Mouse (Mus musculus) kidney, adult 2 months (tissue): ENCODE data around the gene Ino80e. TPM values are rescaled to one million over a fixed set of nuclear protein-coding genes. Genes with fewer than 3 reads are reported as not detected.
A peak's percentile ranks its signal among the peaks of the same experiment; 100 is the strongest.

Experiments used
- DNase-seq: peaks from one replicate; pipeline ENCODE4 v3.0.0; 2021
- H3K27ac ChIP-seq: fragments of 200-500 bp; 2 replicates; pipeline ENCODE4 v1.5.1; 2012; ENCODE audit warnings: low read depth, low read length, control low read depth, inconsistent platforms; ENCODE audit not compliant: insufficient read depth
- H3K27me3 ChIP-seq: fragments of 200-500 bp; replicated peaks from 2 replicates; pipeline ENCODE4 v1.6.1; 2012; ENCODE audit warnings: mild to moderate bottlenecking, moderate library complexity, low read length, inconsistent platforms; ENCODE audit not compliant: control insufficient read depth, insufficient read depth
- H3K36me3 ChIP-seq: fragments of 200-500 bp; 2 replicates; pipeline ENCODE4 v1.6.1; 2012; ENCODE audit warnings: mild to moderate bottlenecking, moderate library complexity, low read length, inconsistent platforms; ENCODE audit not compliant: control insufficient read depth, insufficient read depth
- H3K4me1 ChIP-seq: fragments of 200-500 bp; 2 replicates; pipeline ENCODE4 v1.6.1; 2011; ENCODE audit warnings: low read length; ENCODE audit not compliant: control insufficient read depth, insufficient read depth
- H3K4me3 ChIP-seq: fragments of 200-500 bp; 2 replicates; pipeline ENCODE4 v1.5.1; 2011; ENCODE audit warnings: mild to moderate bottlenecking, low read depth, low read length, control low read depth; ENCODE audit not compliant: insufficient read depth
- CTCF ChIP-seq: fragments of 200-500 bp; conservative IDR thresholded peaks from 2 replicates; pipeline ENCODE4 v1.5.1; 2011; ENCODE audit warnings: low read depth, mild to moderate bottlenecking, control low read depth, low read length, moderate library complexity, mixed read lengths; ENCODE audit not compliant: insufficient read depth, insufficient read length
- POLR2A ChIP-seq: fragments of 200-500 bp; IDR thresholded peaks from one replicate; pipeline ENCODE4 v1.6.1; 2011; ENCODE audit warnings: low read depth, low read length, control low read depth
- WGBS: fragments of 180-500 bp; shearing (Covaris S2); methylation state at CpG from one replicate; pipeline ENCODE4 v1.1.7; 2018; 5-methylcytosine and 5-hydroxymethylcytosine counted together
- polyA plus RNA-seq: library from polyadenylated mRNA; depleted of rRNA; stranded (reverse); fragments of >200 nt; gene quantifications from 2 replicates; pipeline ENCODE4 v1.2.3, GENCODE M21; 2012

Ino80e gene
- polyA plus RNA-seq, 1 experiment = 39.6 TPM

DNA sequence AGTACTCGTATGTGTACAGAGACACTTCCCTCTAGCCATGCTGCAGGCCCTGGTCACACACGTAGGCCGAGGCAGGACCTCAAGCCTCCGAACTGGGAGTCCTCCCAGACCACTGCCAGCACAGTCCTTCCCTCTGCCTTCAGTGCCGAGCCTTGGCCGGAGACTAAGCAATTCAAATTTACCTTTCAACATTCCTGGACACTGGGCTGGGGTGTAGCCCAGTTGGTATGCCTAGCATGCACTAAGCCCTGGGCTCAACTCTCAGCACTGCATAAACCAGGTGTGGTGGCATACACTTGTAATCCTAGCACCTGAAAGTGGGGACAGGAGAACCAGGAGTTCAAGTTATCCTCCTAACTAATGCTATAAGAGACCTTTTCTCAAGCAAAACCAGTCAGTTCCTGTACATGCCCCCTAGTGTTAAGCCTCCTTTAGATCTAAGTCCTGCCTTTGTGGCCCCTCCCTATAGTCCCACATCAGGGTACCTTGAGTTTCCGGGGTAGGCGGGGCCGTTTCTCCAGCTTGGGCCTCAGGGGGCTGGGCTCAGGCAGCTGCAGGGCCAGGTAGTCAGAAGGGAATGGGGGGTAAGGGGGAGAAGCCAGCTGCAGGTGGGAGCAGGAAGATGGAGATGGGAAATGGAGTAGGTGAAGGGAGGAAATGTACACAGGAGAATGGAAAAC, 5.3 kb downstream of the Ino80e start:
- Histone ChIP-seq H3K36me3 (no peaks in the 10 kb centered on the region), H3K27me3 (no peaks in the 10 kb centered on the region), H3K4me3 (no peak overlapping the region), H3K27ac (no peak overlapping the region), H3K4me1 (peaks cover 4% of the 10 kb centered on the region; the same call in 1 of the 2 replicates)
- TF ChIP-seq POLR2A (no peak), CTCF (no peak)
- DNase-seq = no peak
- WGBS = 68% methylated on average over 9 of the region's 9 CpGs

- DNase-seq = no peak
- no peaks in the 10 kb centered on the region for H3K36me3 ChIP-seq
- no peaks in the 10 kb centered on the region for H3K27me3 ChIP-seq
- TF ChIP-seq CTCF (no peak), POLR2A (no peak)
- 91% methylated on average over 3 of the region's 3 CpGs for WGBS
- no peak overlapping the region for H3K4me3 ChIP-seq
- no peaks in the 10 kb centered on the region for H3K4me1 ChIP-seq
- H3K27ac ChIP-seq = no peak overlapping the region
Observed at GRCm38 (mm10) chr7:126855641-126856040, 6.5 kb downstream of the Ino80e start.

- DNase-seq = peak; percentile 88
- Histone ChIP-seq H3K27me3 (no peaks in the 10 kb centered on the region), H3K36me3 (no peaks in the 10 kb centered on the region), H3K27ac (no peak overlapping the region), H3K4me1 (no peaks in the 10 kb centered on the region), H3K4me3 (no peak overlapping the region)
- WGBS = 44% methylated on average over 5 of the region's 5 CpGs
- TF ChIP-seq CTCF (no peak), POLR2A (no peak)
Observed at GRCm38 (mm10) chr7:126853454-126853853, 8.7 kb downstream of the Ino80e start.

DNA sequence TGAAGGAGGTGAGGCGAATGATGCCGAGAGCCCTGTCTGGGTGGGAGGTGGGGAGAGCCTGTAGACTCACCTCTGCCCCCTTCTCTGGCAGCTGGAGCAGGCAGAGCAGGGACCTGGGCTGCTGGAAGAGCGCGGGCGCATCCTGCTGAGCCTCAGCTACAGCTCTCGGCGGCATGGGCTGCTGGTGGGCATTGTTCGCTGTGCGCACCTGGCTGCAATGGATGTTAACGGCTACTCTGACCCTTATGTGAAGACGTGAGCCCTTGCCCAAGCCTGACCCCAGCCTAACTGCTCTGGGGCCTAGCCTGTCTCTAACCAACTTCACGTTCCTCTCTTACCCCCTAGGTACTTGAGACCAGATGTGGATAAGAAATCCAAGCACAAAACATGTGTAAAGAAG, 11.0 kb downstream of the Ino80e start:
- 64% methylated on average over 12 of the region's 12 CpGs for WGBS
- no peak for TF ChIP-seq POLR2A
- TF ChIP-seq CTCF = no peak

GRCm38 (mm10) chr7:126850161-126850560, 12.0 kb downstream of the Ino80e start:
- TF ChIP-seq POLR2A = no peak
- TF ChIP-seq CTCF = no peak
- Histone ChIP-seq H3K36me3 (no peaks in the 10 kb centered on the region), H3K4me3 (no peak overlapping the region), H3K27me3 (peaks cover 3% of the 10 kb centered on the region), H3K27ac (no peak overlapping the region), H3K4me1 (no peaks in the 10 kb centered on the region)
- no peak for DNase-seq
- WGBS = 80% methylated on average over 6 of the region's 6 CpGs

More for the DNA sequence above, 11.0 kb downstream of the Ino80e start:
- H3K4me3 ChIP-seq = no peak overlapping the region
- DNase-seq = no peak
- H3K27me3 ChIP-seq = peaks cover 3% of the 10 kb centered on the region
- no peaks in the 10 kb centered on the region for H3K4me1 ChIP-seq
- no peaks in the 10 kb centered on the region for H3K36me3 ChIP-seq
- no peak overlapping the region for H3K27ac ChIP-seq

DNA sequence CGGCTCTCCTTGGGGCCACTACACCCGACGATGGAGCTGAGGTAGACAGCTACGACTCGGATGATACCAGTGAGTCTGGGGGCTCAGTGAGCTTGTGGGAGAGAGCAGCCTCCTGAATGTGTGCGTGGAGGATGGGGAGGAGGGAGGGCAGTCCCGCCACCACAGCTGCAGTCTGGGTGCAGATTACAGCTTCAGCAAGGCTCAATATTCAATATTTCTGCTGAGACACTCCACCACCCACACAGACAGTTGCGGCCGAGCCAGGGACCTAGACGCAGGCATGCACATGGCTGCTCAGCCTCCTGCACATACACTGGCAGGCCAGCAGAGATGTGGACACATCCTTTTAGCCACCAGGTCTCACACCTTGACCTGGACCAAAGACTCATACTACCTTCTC, 13.4 kb downstream of the Ino80e start:
- Histone ChIP-seq H3K4me3 (no peak overlapping the region), H3K4me1 (no peaks in the 10 kb centered on the region), H3K27me3 (peaks cover 3% of the 10 kb centered on the region), H3K36me3 (no peaks in the 10 kb centered on the region), H3K27ac (no peak overlapping the region)
- WGBS = 39% methylated on average over 10 of the region's 10 CpGs
- TF ChIP-seq POLR2A (no peak), CTCF (no peak)
- DNase-seq = no peak

DNA sequence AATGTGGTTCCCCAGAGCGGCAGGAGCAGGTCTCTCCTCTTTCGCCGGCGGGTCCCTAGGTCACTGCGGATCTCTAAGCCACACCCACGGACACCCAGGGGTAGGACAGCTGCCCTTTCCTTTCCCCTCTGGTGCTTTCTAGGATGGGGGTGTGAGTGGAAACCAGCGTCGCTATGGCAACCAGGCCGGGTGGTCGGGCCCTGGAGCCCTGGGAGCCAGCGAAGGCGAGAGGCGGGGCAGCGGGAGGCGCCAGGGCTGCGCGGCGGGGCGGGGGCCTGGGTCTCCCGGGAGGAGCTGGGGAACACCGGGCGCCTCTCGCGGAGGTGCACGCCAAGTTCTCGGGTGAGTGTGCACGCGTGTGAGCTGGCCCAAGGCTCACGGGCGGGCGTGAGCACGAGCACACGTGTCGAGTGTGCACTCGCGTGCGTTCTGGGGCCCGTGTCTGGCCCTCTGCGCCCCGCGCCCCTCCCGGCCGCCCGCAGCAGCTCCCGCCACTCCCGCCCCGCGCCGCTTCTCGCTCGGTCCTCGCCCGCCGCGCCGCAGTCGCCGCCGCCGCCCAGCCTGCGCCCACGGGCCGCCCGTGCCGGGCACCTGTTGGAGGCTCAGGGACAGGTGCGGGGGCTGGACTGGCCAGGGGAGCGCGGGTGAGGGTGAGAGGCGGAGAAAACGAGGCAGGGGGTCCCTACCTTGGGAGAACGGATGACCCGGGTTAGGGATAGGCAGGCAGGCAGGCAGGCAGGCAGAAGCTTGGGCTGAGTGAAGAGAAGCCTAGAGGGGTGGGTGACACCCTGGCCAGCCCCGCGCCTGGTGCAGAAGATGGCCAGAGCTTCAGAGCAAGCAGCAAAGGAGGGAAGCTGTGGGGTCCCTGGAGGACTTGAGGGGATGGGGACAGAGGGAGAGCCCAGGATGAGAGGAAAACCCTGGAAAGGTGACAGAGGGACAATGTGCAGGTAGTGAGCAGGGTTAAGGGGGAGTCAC, 14.5 kb downstream of the Ino80e start:
- TF ChIP-seq CTCF (no peak), POLR2A (no peak)
- H3K27me3 ChIP-seq = peaks cover 3% of the 10 kb centered on the region
- no peak for DNase-seq
- H3K36me3 ChIP-seq = no peaks in the 10 kb centered on the region
- H3K4me3 ChIP-seq = peak overlapping the region; percentile 45
- H3K27ac ChIP-seq = no peak overlapping the region
- 3% methylated on average over 74 of the region's 74 CpGs for whole genome bisulfite sequencing
- H3K4me1 ChIP-seq = no peaks in the 10 kb centered on the region
